Mouse (Mus musculus): ENCODE results near the gene Sh3gl2.

GRCm38 (mm10) chr4:85305912-85306573 is 101.1 kb downstream of the Sh3gl2 start:
- TF ChIP-seq POLR2A (IDR thresholded peaks at IDR 0.05; ENCODE audit: borderline replicate concordance, low read depth, low read length) (no peak), CTCF (IDR thresholded peaks at IDR 0.05; ENCODE audit: low read depth, low read length) (no peak)
